Mouse (Mus musculus) CD4-positive, CD25-positive, alpha-beta regulatory T cell, adult 4 months (primary cell): ENCODE data around the gene Fh1. TPM values are rescaled to one million over a fixed set of nuclear protein-coding genes. Genes with fewer than 3 reads are reported as not detected.

Experiments used
- ATAC-seq: one replicate; pipeline ENCODE4 v1.8.0; 2017
- polyA plus RNA-seq, 2 experiments: library from polyadenylated mRNA; unstranded; fragments of 100-300 nt; shearing (Covaris generic); gene quantifications; one replicate each; pipeline ENCODE4 v1.2.1; 2017

Fh1 gene
- polyA plus RNA-seq, result 10 to 100 TPM; 55.8 to 66.7 TPM

GRCm38 (mm10) chr1:175625257-175625879, at the start of gene Fh1:
TSS of gene Fh1 (minus strand) at chr1:175625635.
- peak; percentile 95 for ATAC-seq

- ATAC-seq, result no peak
These were observed 49.7 kb upstream of the Fh1 start for GRCm38 (mm10) chr1:175675116-175675515.

- ATAC-seq, result no peak
These were observed 48.3 kb upstream of the Fh1 start for GRCm38 (mm10) chr1:175673563-175674325.

GRCm38 (mm10) chr1:175671626-175672025, 46.2 kb upstream of the Fh1 start:
- ATAC-seq, result no peak

GRCm38 (mm10) chr1:175670042-175670441, 44.6 kb upstream of the Fh1 start:
- no peak for ATAC-seq

GRCm38 (mm10) chr1:175669456-175669855, 44.0 kb upstream of the Fh1 start:
- no peak for ATAC-seq

- peak; percentile 82 for ATAC-seq
These were observed 43.4 kb upstream of the Fh1 start for GRCm38 (mm10) chr1:175668666-175669405.

GRCm38 (mm10) chr1:175659900-175660299, 34.5 kb upstream of the Fh1 start:
- no peak for ATAC-seq

GRCm38 (mm10) chr1:175648615-175649014, 23.2 kb upstream of the Fh1 start:
- no peak for ATAC-seq

GRCm38 (mm10) chr1:175646952-175647351, 21.5 kb upstream of the Fh1 start:
- ATAC-seq, result no peak

- ATAC-seq, result no peak
These were observed 18.2 kb upstream of the Fh1 start for GRCm38 (mm10) chr1:175643496-175644265.

GRCm38 (mm10) chr1:175640435-175641150, 15.2 kb upstream of the Fh1 start:
- no peak for ATAC-seq

GRCm38 (mm10) chr1:175639072-175639471, 13.6 kb upstream of the Fh1 start:
- ATAC-seq, result no peak

GRCm38 (mm10) chr1:175637677-175638076, 12.2 kb upstream of the Fh1 start:
- no peak for ATAC-seq

- no peak for ATAC-seq
These were observed 7.0 kb upstream of the Fh1 start for GRCm38 (mm10) chr1:175632470-175632869.

GRCm38 (mm10) chr1:175631721-175632221, 6.3 kb upstream of the Fh1 start:
- peak; percentile 72 for ATAC-seq

GRCm38 (mm10) chr1:175631080-175631479, 5.6 kb upstream of the Fh1 start:
- ATAC-seq, result no peak

- no peak for ATAC-seq
These were observed 4.9 kb upstream of the Fh1 start for GRCm38 (mm10) chr1:175630345-175630744.

GRCm38 (mm10) chr1:175629248-175629647, 3.8 kb upstream of the Fh1 start:
- ATAC-seq, result no peak

- ATAC-seq, result peak; percentile 56
These were observed 706 bp upstream of the Fh1 start for GRCm38 (mm10) chr1:175625990-175626692.

GRCm38 (mm10) chr1:175623656-175624055, 1.8 kb downstream of the Fh1 start:
- ATAC-seq, result no peak
